Mouse (Mus musculus): Measurements from ENCODE around the gene Riok2. TPM values are rescaled to one million over a fixed set of nuclear protein-coding genes. Genes with fewer than 3 reads are reported as not detected.

Gene Riok2
- total RNA-seq, 2 experiments from 2014 or later = 17.8 to 18.5 TPM

Other genes starting within 250 kb of the Riok2 start
- 10 to 100 TPM; 75.8 to 82.7 TPM for gene Lix1, start 28.4 kb downstream of the Riok2 start, total RNA-seq (2021)